Mouse (Mus musculus): ENCODE measurements around the gene Zdhhc14. TPM values are rescaled to one million over a fixed set of nuclear protein-coding genes. Genes with fewer than 3 reads are reported as not detected.

The Zdhhc14 gene
- polyA plus RNA-seq (2012; rRNA removed) = 2.4 TPM in 2 replicates

GRCm38 (mm10) chr17:5491801-5492745, at the start of gene Zdhhc14:
Gene Zdhhc14 (plus strand): TSS chr17:5492557.
- 1% methylated on average over 70 of the region's 70 CpGs for WGBS

GRCm38 (mm10) chr17:5443260-5443659, 49.1 kb upstream of the Zdhhc14 start:
- 47% methylated on average over 3 of the region's 3 CpGs for WGBS
- DNase-seq (ENCODE audit: low read depth, low spot score) = no peak

More at GRCm38 (mm10) chr17:5491801-5492745, at the start of gene Zdhhc14:
- DNase-seq (ENCODE audit: low read depth, low spot score) = peak; percentile 59

GRCm38 (mm10) chr17:5443751-5444150, 48.6 kb upstream of the Zdhhc14 start:
- no peak for DNase-seq (ENCODE audit: low read depth, low spot score)

GRCm38 (mm10) chr17:5453657-5454056, 38.7 kb upstream of the Zdhhc14 start:
- no peak for DNase-seq (ENCODE audit: low read depth, low spot score)
- WGBS = 87% methylated on average over 4 of the region's 4 CpGs

More at GRCm38 (mm10) chr17:5443751-5444150, 48.6 kb upstream of the Zdhhc14 start:
- 36% methylated on average over 5 of the region's 5 CpGs for WGBS

- DNase-seq (ENCODE audit: low read depth, low spot score) = no peak
- WGBS = 86% methylated on average over 2 of the region's 2 CpGs
Observed at GRCm38 (mm10) chr17:5463912-5464311, 28.4 kb upstream of the Zdhhc14 start.

- 68% methylated on average over 8 of the region's 8 CpGs for WGBS
- no peak for DNase-seq (ENCODE audit: low read depth, low spot score)
Observed at GRCm38 (mm10) chr17:5466736-5467135, 25.6 kb upstream of the Zdhhc14 start.

- no peak for DNase-seq (ENCODE audit: low read depth, low spot score)
- WGBS = 44% methylated on average over 4 of the region's 4 CpGs
Observed at GRCm38 (mm10) chr17:5467177-5467576, 25.2 kb upstream of the Zdhhc14 start.

- DNase-seq (ENCODE audit: low read depth, low spot score) = no peak
- 39% methylated on average over 3 of the region's 3 CpGs for WGBS
Observed at GRCm38 (mm10) chr17:5472268-5472667, 20.1 kb upstream of the Zdhhc14 start.

- no peak for DNase-seq (ENCODE audit: low read depth, low spot score)
- WGBS = 61% methylated on average over 14 of the region's 14 CpGs
Observed at GRCm38 (mm10) chr17:5475960-5476725, 16.2 kb upstream of the Zdhhc14 start.

GRCm38 (mm10) chr17:5483456-5483855, 8.9 kb upstream of the Zdhhc14 start:
- no peak for DNase-seq (ENCODE audit: low read depth, low spot score)
- WGBS = 16% methylated on average over 4 of the region's 4 CpGs

- 93% methylated on average over 1 of the region's 1 CpGs for WGBS
- no peak for DNase-seq (ENCODE audit: low read depth, low spot score)
Observed at GRCm38 (mm10) chr17:5484663-5485062, 7.7 kb upstream of the Zdhhc14 start.

GRCm38 (mm10) chr17:5488156-5488555, 4.2 kb upstream of the Zdhhc14 start:
- 65% methylated on average over 9 of the region's 9 CpGs for WGBS
- DNase-seq (ENCODE audit: low read depth, low spot score) = no peak

- DNase-seq (ENCODE audit: low read depth, low spot score) = no peak
- 82% methylated on average over 3 of the region's 3 CpGs for WGBS
Observed at GRCm38 (mm10) chr17:5490351-5490750, 2.0 kb upstream of the Zdhhc14 start.

GRCm38 (mm10) chr17:5491031-5491800, 1.1 kb upstream of the Zdhhc14 start:
- DNase-seq (ENCODE audit: low read depth, low spot score) = peak; percentile 97
- under 1% methylated on average over 29 of the region's 29 CpGs for WGBS

- DNase-seq (ENCODE audit: low read depth, low spot score) = peak; percentile 14
Observed at GRCm38 (mm10) chr17:5492746-5493160, 396 bp downstream of the Zdhhc14 start.

GRCm38 (mm10) chr17:5493161-5493771, 909 bp downstream of the Zdhhc14 start:
- under 1% methylated on average over 53 of the region's 53 CpGs for WGBS
- peak; percentile 10 for DNase-seq (ENCODE audit: low read depth, low spot score)

More at GRCm38 (mm10) chr17:5492746-5493160, 396 bp downstream of the Zdhhc14 start:
- WGBS = under 1% methylated on average over 48 of the region's 48 CpGs

GRCm38 (mm10) chr17:5493809-5494208, 1.5 kb downstream of the Zdhhc14 start:
- 12% methylated on average over 4 of the region's 4 CpGs for WGBS
- peak; percentile 21 for DNase-seq (ENCODE audit: low read depth, low spot score)

GRCm38 (mm10) chr17:5494832-5495231, 2.5 kb downstream of the Zdhhc14 start:
- WGBS = 85% methylated on average over 7 of the region's 7 CpGs
- DNase-seq (ENCODE audit: low read depth, low spot score) = no peak

GRCm38 (mm10) chr17:5497695-5498094, 5.3 kb downstream of the Zdhhc14 start:
- no peak for DNase-seq (ENCODE audit: low read depth, low spot score)
- WGBS = 90% methylated on average over 8 of the region's 8 CpGs
